Mouse (Mus musculus): ENCODE measurements around the gene Tmem128. TPM values are rescaled to one million over a fixed set of nuclear protein-coding genes. Genes with fewer than 3 reads are reported as not detected.

Gene Tmem128
- total RNA-seq, 2 experiments from 2014 or later = 46.3 to 48.7 TPM

- DNase-seq (ENCODE audit: low spot score in 2 of 2) = no peak
These were observed 17.3 kb downstream of the Tmem128 start for GRCm38 (mm10) chr5:38277098-38277866.

DNA sequence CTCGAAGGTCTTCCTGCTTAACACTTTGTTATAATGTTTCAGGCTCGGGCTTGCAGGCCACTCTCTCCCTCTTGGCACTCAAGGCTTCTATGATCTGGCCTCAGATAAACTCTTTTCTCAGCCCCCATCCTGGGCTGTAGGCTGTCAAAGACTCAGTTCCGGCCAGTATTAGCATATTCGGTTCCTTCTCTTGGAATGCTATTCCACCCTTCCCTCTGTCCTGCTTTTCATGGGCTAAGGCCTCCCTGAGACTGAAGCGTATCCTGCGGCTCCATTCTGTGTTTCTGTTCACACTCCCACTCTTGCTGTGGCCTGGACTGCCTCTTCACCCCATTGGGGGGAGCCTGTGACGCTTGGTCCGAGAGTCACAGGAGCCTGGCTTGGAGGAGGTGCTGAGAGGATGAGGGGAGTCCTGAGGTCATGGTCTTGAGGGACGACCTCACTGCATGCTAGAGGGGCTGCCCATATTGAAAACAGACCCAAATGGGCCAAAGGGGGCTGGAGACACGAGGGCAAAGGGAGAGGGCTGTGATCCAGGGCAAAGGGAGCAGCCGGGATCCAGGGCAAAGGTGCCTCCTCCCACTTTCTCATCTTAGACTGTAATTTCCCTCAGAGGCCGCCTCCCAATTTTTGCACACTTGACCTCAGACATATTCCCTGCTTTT is 18.1 kb downstream of the Tmem128 start:
- DNase-seq (ENCODE audit: low spot score in 2 of 2) = no peak

GRCm38 (mm10) chr5:38280075-38280474 is 20.1 kb downstream of the Tmem128 start:
- DNase-seq (ENCODE audit: low spot score in 2 of 2) = no peak

DNA sequence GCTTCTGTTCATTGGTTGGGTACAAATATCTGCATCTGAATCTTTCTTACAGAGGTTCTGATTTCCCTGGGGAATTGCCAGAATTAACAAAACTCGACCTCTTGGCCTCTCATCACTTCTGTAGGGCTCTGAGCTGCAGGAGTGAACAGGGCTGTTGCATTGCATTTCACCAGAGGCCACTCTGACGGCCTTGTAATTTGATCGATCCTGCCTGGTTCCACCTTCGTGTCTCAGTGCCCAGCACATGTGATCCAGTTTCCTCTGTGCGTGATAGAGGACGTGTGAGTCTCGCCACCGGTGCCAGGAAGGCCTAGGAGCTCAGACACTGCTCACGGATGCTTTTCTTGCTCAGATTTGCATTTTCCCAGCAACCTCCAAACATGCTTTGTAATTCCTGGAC is 25.7 kb downstream of the Tmem128 start:
- no peak for DNase-seq (ENCODE audit: low spot score in 2 of 2)

DNA sequence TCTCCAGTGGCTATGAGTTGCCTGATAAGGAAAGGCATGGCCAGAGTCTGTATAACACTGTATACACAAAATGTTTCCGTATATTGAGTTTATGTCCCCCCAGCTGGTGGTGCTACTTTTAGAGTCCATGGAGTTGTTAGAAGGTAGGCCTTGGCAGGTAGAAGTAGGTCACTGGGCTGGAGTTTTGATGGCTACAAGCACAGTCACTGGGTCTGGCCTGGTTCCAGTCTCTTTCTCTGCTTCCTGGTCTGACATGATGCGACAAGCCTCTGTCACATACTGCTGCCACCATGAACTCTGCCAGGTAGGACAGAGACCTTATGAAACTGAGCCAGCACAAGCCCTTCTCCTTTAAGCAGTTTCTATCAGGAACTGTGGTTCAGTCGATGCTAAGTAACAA is 28.5 kb downstream of the Tmem128 start:
- DNase-seq (ENCODE audit: low spot score in 2 of 2) = no peak

- DNase-seq (ENCODE audit: low spot score in 2 of 2) = no peak
These were observed 41.9 kb downstream of the Tmem128 start for GRCm38 (mm10) chr5:38301761-38302411.

- DNase-seq (ENCODE audit: low spot score in 2 of 2) = no peak
These were observed 42.7 kb downstream of the Tmem128 start for GRCm38 (mm10) chr5:38302651-38303050.

GRCm38 (mm10) chr5:38305241-38305640 is 45.3 kb downstream of the Tmem128 start:
- no peak for DNase-seq (ENCODE audit: low spot score in 2 of 2)

DNA sequence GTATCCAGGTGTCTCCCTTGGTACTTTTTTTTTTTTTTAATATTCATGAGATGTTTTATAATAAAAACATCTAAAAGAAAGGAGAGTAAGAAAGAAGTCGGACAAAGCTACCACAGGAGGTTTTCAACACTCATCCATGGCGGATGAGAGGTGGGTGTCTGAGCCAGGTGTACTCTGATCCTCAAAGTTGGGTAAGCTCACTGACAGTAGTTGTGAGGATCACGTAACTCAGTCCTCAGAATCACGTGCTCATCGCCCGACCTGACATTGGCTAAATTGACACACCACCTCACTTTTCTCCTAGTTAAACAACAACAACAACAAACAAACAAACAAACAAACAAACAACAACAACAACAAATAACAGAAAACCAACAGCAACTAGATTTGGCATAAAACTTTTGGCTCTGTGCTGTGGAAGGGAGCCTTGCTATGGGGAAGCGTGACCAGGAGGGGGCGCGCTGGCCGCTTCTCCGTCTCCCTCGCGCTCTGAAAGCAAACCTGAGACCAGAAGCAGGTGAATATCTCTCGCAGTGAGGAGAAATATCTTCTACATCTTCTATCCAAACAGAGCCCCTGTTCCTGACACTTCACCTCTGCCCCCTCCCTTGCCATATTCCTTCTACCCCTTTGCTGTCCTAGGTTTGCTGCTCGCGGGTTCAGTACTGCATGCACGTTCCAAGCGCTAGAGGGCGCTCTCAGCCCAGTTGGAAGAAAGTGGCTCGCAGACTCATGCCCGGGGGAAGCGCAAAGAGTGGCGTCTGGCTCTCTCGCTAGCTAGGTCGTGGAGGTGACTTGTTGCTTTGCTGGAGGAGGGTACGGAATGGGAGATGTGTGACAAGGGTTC is 47.5 kb downstream of the Tmem128 start:
- peak; percentile 67 to 76 for DNase-seq (ENCODE audit: low spot score in 2 of 2)

GRCm38 (mm10) chr5:38308873-38309272 is 48.9 kb downstream of the Tmem128 start:
- DNase-seq (ENCODE audit: low spot score in 2 of 2) = no peak

DNA sequence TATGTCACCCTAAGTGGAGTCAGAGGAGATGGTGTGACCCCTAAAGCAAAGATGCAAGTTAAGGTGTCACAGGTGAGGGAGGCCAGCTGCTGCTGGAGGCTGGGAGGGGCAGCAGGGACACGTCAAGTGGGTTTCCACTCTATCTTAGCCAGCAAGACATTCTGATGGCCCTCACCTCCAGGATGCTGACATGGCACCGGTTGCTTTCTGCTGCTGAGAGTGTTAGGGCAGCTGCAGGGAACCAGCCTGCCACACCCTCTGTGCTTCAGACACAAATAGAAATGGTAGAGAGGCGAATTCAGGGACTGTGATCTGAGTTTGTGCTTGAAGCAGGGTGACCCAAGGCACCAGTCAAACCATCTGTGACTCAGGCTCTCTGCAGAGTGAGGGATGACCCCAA is 49.8 kb downstream of the Tmem128 start:
- DNase-seq (ENCODE audit: low spot score in 2 of 2) = no peak

Other genes starting within 250 kb of the Tmem128 start
- gene Stx18, start 221.4 kb upstream of the Tmem128 start, total RNA-seq (2021) = 10 to 100 TPM; 30.8 to 34.4 TPM
- gene Nsg1, start 100.3 kb upstream of the Tmem128 start, total RNA-seq (2021) = 100 to 1,000 TPM; 120 to 121 TPM
- 10 to 100 TPM; 15.3 to 18.5 TPM for gene Zbtb49, start 39.7 kb upstream of the Tmem128 start, total RNA-seq (2021)
- 10 to 100 TPM; 27.2 to 29.4 TPM for gene Lyar, start 39.7 kb upstream of the Tmem128 start, total RNA-seq (2021)
- 10 to 100 TPM; 10.3 to 12.7 TPM for gene Otop1, start 15.8 kb downstream of the Tmem128 start, total RNA-seq (2021)
- not detected for gene Drd5, start 59.2 kb downstream of the Tmem128 start, total RNA-seq (2021)
- gene Slc2a9, start 243.0 kb downstream of the Tmem128 start, total RNA-seq (2021) = 1 to 10 TPM; 7.4 to 8.1 TPM

Data from adrenal gland, postnatal 4 days (tissue).